Mouse (Mus musculus) erythroid progenitor cell, adult 5-6 weeks (primary cell): Measurements from ENCODE around the gene 4930558C23Rik. TPM values are rescaled to one million over a fixed set of nuclear protein-coding genes. Genes with fewer than 3 reads are reported as not detected.
A peak's percentile ranks its signal among the peaks of the same experiment; 100 is the strongest.
"Not testable (repeated sequence)": the region's sequence is repeated elsewhere in the genome, so short reads cannot be mapped to it uniquely, and the experiment has no call there.

Experiments used
- ATAC-seq: replicated peaks from 2 replicates; pipeline ENCODE4 v1.8.0; 2016; ENCODE audit warnings: moderate number of reproducible peaks, mild to moderate bottlenecking, moderate TSS enrichment, inconsistent platforms; ENCODE audit not compliant: poor library complexity, low FRiP score, severe bottlenecking
- total RNA-seq, 2 experiments: library from RNA; stranded (forward) in 1 of 2; stranded (reverse) in 1 of 2; fragments of 150-400 nt in 1 of 2; fragments of 186-747, 209-891 nt in 1 of 2; gene quantifications; 2 replicates each; pipeline versions ENCODE4 v1.2.3 to v1.2.4; 2015 to 2017; ENCODE audit warnings: low replicate concordance in 2 of 2

4930558C23Rik gene
- total RNA-seq, 2 experiments from 2014 or later = not detected

DNA sequence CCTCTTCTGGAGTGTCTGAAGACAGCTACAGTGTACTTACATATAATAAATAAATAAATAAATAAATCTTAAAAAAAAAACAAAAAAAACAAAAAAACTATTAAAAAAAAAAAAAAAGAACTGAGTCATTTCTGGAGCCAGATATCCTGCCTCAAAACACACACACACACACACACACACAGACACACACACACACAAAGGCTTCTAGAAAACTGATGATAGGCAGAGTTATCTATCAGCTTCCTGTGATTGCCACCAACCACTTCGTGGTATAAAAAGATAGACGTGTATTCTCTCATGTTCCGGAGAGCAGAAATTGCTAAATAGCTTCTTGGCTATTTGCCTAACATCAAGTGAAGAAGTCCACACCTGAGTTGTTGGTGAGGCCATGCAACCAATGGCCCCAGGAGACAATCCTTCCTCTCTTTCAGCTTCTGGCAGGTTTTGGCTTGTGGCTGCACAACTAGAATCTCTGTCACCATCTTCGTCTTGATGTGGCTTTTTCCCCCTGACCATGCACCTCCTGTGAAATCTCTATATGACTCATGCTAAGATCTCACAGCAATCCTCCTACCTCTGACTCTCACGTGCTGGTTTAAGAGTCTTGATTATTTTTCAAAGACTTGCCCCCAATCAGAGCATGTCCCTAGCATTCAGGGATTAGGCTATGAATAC lies 17.1 kb downstream of the 4930558C23Rik start:
- ATAC-seq = no peak

DNA sequence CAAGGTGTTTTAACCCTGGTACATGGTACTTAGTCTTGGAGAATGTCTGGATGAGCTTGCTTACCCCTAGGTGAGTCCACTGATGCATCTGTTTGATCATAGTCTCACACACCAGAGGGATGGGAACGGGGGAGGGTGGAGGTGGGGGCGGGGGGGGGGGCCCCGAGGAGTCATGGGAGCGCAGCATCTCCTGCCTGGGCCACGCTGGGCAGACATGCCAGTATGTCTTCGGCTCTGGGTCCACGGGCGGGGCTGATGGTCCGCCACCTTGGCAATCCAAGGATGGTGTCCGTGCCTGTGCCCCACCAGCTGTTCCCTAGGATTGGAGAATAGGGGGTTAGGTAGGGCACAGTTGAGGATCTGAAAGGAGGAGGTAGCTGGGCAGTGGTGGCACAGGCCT lies 29.4 kb downstream of the 4930558C23Rik start:
- no peak for ATAC-seq

DNA sequence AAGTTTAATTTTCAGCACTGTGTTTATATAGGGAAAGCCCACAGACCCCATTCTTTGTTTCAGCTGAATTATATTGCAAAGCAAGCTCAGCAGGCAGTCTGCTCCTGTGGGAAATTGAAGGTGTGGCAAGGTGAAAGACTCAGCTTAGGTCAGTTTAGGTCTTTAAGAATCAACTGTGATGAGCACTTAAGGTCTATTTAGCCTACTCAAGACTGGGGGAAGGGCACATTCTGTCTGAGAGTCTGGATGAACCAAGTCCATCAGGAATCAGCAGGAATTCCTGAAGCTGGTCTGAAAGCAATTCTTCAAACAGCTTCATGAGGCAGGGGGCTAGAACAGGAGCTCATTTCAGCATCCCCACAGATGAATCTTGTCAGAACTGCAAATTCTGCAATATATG lies 32.5 kb downstream of the 4930558C23Rik start:
- ATAC-seq = no peak

- ATAC-seq = not testable (repeated sequence)
Measured at GRCm38 (mm10) chr3:95360276-95360675, 42.4 kb downstream of the 4930558C23Rik start.

DNA sequence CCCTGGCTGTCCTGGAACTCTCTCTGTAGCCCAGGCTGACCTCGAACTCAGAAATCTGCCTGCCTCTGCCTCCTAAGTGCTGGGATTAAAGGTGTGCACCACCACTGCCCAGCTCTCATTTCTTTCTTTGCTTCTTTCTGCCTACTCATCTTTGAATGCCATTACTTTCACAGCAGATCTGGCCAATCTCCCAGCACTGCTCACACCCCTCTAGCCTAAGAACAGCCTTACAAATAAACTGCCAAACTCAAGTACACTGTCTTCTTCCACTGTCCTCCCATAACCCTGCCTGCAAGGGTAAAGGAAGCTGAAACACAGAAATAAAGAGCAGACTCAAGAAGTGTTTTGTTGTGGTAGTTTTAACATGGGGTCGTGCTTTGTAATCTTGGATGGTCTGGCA lies 44.9 kb downstream of the 4930558C23Rik start:
- no peak for ATAC-seq

- ATAC-seq = peak; percentile 95
Measured at GRCm38 (mm10) chr3:95356701-95357449, 45.8 kb downstream of the 4930558C23Rik start, which contains the start of gene Setdb1. TSS of gene Setdb1 (minus strand) at chr3:95357202.

GRCm38 (mm10) chr3:95355911-95356544 lies 46.6 kb downstream of the 4930558C23Rik start:
- peak; percentile 27; the same call in 1 of the 2 replicates for ATAC-seq

- ATAC-seq = peak; percentile 88
Measured at GRCm38 (mm10) chr3:95349491-95349890, 53.1 kb downstream of the 4930558C23Rik start.

DNA sequence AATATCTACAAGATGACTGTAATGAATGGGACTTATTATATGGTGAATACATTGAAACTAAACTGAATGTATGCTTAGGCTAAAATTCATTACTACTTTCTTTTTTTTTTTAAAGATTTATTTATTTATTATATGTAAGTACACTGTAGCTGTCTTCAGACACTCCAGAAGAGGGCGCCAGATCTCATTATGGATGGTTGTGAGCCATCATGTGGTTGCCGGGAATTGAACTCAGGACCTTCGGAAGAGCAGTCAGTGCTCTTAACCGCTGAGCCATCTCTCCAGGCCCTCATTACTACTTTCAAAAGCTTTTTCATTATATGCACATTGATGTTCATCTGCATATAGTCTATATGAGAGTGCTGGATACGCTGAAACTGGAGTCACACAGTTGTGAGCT lies 54.3 kb downstream of the 4930558C23Rik start:
- ATAC-seq = not testable (repeated sequence)

DNA sequence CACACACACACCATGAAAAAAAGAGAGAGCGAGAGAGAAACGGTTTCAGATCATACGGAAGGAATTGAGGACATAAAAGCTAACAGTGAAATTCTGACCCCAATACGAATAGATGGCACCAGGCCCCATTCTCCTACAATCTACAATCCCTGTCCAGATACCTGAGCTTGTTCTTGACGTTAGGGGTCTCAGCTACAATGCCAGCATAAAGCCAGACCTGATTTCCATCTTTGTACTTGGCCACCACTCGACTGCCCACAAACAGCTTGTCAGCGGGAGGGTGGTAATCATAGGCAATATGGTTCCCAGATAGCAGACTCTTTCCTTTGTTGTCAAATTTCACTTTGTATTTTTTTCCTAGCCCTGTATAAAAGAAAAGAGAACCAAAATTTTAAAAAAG lies 56.2 kb downstream of the 4930558C23Rik start:
- ATAC-seq = no peak

GRCm38 (mm10) chr3:95343356-95344000 lies 59.2 kb downstream of the 4930558C23Rik start:
- ATAC-seq = not testable (repeated sequence)

- ATAC-seq = no peak
Measured at GRCm38 (mm10) chr3:95338251-95338650, 64.4 kb downstream of the 4930558C23Rik start.

GRCm38 (mm10) chr3:95337345-95337744 lies 65.3 kb downstream of the 4930558C23Rik start:
- no peak for ATAC-seq

Other genes with a start within 250 kb of the 4930558C23Rik start
- gene Sema6c, start 242.4 kb downstream of the 4930558C23Rik start, total RNA-seq (2015; ENCODE audit: low replicate concordance) = not detected in 2 replicates
- gene Sema6c, start 242.4 kb downstream of the 4930558C23Rik start, total RNA-seq (2017; ENCODE audit: low replicate concordance) = not detected in 2 replicates
- gene Gabpb2, start 184.9 kb downstream of the 4930558C23Rik start, total RNA-seq (2015; ENCODE audit: low replicate concordance) = 98.9 and 104 TPM in 2 replicates
- gene Gabpb2, start 184.9 kb downstream of the 4930558C23Rik start, total RNA-seq (2017; ENCODE audit: low replicate concordance) = 157 and 160 TPM in 2 replicates
- gene Cdc42se1, start 174.1 kb downstream of the 4930558C23Rik start, total RNA-seq (2015; ENCODE audit: low replicate concordance) = 30.3 and 31.9 TPM in 2 replicates
- 22.7 and 23.4 TPM in 2 replicates for gene Cdc42se1, start 174.1 kb downstream of the 4930558C23Rik start, total RNA-seq (2017; ENCODE audit: low replicate concordance)
- gene Mllt11, start 170.7 kb downstream of the 4930558C23Rik start, total RNA-seq (2015; ENCODE audit: low replicate concordance) = 1.8 TPM in 1 of 2 replicates, not detected in the other
- gene Mllt11, start 170.7 kb downstream of the 4930558C23Rik start, total RNA-seq (2017; ENCODE audit: low replicate concordance) = 0.64 and 1.2 TPM in 2 replicates
- gene Gm128, start 161.2 kb downstream of the 4930558C23Rik start, total RNA-seq (2015; ENCODE audit: low replicate concordance) = not detected in 2 replicates
- gene Gm128, start 161.2 kb downstream of the 4930558C23Rik start, total RNA-seq (2017; ENCODE audit: low replicate concordance) = not detected in 2 replicates
- not detected in 2 replicates for gene Bnipl, start 151.6 kb downstream of the 4930558C23Rik start, total RNA-seq (2015; ENCODE audit: low replicate concordance)
- gene Bnipl, start 151.6 kb downstream of the 4930558C23Rik start, total RNA-seq (2017; ENCODE audit: low replicate concordance) = not detected in 2 replicates
- 27.8 and 38.6 TPM in 2 replicates for gene Mindy1, start 121.5 kb downstream of the 4930558C23Rik start, total RNA-seq (2015; ENCODE audit: low replicate concordance)
- gene Mindy1, start 121.5 kb downstream of the 4930558C23Rik start, total RNA-seq (2017; ENCODE audit: low replicate concordance) = 19.0 and 36.1 TPM in 2 replicates
- gene Prune1, start 120.8 kb downstream of the 4930558C23Rik start, total RNA-seq (2015; ENCODE audit: low replicate concordance) = 5.9 and 7.6 TPM in 2 replicates
- 7.2 and 8.4 TPM in 2 replicates for gene Prune1, start 120.8 kb downstream of the 4930558C23Rik start, total RNA-seq (2017; ENCODE audit: low replicate concordance)
- gene Anxa9, start 95.7 kb downstream of the 4930558C23Rik start, total RNA-seq (2015; ENCODE audit: low replicate concordance) = 0.84 and 1.1 TPM in 2 replicates
- not detected in 2 replicates for gene Anxa9, start 95.7 kb downstream of the 4930558C23Rik start, total RNA-seq (2017; ENCODE audit: low replicate concordance)
- gene Cers2, start 88.0 kb downstream of the 4930558C23Rik start, total RNA-seq (2015; ENCODE audit: low replicate concordance) = 72.1 and 81.3 TPM in 2 replicates
- 35.4 and 49.5 TPM in 2 replicates for gene Cers2, start 88.0 kb downstream of the 4930558C23Rik start, total RNA-seq (2017; ENCODE audit: low replicate concordance)
- 7.1 and 7.2 TPM in 2 replicates for gene Setdb1, start 45.6 kb downstream of the 4930558C23Rik start, total RNA-seq (2015; ENCODE audit: low replicate concordance)
- gene Setdb1, start 45.6 kb downstream of the 4930558C23Rik start, total RNA-seq (2017; ENCODE audit: low replicate concordance) = 7.4 and 18.1 TPM in 2 replicates
- 57.7 and 75.9 TPM in 2 replicates for gene Arnt, start 31.5 kb upstream of the 4930558C23Rik start, total RNA-seq (2015; ENCODE audit: low replicate concordance)
- 53.8 and 74.5 TPM in 2 replicates for gene Arnt, start 31.5 kb upstream of the 4930558C23Rik start, total RNA-seq (2017; ENCODE audit: low replicate concordance)
- gene Ctsk, start 96.4 kb upstream of the 4930558C23Rik start, total RNA-seq (2015; ENCODE audit: low replicate concordance) = 3.4 TPM in 1 of 2 replicates, not detected in the other
- gene Ctsk, start 96.4 kb upstream of the 4930558C23Rik start, total RNA-seq (2017; ENCODE audit: low replicate concordance) = not detected in 2 replicates
- gene Ctss, start 123.9 kb upstream of the 4930558C23Rik start, total RNA-seq (2015; ENCODE audit: low replicate concordance) = 97.3 and 108 TPM in 2 replicates
- 104 and 120 TPM in 2 replicates for gene Ctss, start 123.9 kb upstream of the 4930558C23Rik start, total RNA-seq (2017; ENCODE audit: low replicate concordance)
- gene Hormad1, start 156.8 kb upstream of the 4930558C23Rik start, total RNA-seq (2015; ENCODE audit: low replicate concordance) = not detected in 2 replicates
- not detected in 2 replicates for gene Hormad1, start 156.8 kb upstream of the 4930558C23Rik start, total RNA-seq (2017; ENCODE audit: low replicate concordance)
- 73.2 and 104 TPM in 2 replicates for gene Golph3l, start 186.1 kb upstream of the 4930558C23Rik start, total RNA-seq (2015; ENCODE audit: low replicate concordance)
- 66.4 and 93.1 TPM in 2 replicates for gene Golph3l, start 186.1 kb upstream of the 4930558C23Rik start, total RNA-seq (2017; ENCODE audit: low replicate concordance)
- 65.4 and 75.3 TPM in 2 replicates for gene Ensa, start 222.2 kb upstream of the 4930558C23Rik start, total RNA-seq (2015; ENCODE audit: low replicate concordance)
- 117 and 119 TPM in 2 replicates for gene Ensa, start 222.2 kb upstream of the 4930558C23Rik start, total RNA-seq (2017; ENCODE audit: low replicate concordance)